Mouse (Mus musculus): ENCODE measurements around the gene Riox1. TPM values are rescaled to one million over a fixed set of nuclear protein-coding genes. Genes with fewer than 3 reads are reported as not detected.
"Not testable (repeated sequence)": the region's sequence is repeated elsewhere in the genome, so short reads cannot be mapped to it uniquely, and the experiment has no call there.

Riox1 gene
- polyA plus RNA-seq, 1 experiment, result 15.2 TPM

DNA sequence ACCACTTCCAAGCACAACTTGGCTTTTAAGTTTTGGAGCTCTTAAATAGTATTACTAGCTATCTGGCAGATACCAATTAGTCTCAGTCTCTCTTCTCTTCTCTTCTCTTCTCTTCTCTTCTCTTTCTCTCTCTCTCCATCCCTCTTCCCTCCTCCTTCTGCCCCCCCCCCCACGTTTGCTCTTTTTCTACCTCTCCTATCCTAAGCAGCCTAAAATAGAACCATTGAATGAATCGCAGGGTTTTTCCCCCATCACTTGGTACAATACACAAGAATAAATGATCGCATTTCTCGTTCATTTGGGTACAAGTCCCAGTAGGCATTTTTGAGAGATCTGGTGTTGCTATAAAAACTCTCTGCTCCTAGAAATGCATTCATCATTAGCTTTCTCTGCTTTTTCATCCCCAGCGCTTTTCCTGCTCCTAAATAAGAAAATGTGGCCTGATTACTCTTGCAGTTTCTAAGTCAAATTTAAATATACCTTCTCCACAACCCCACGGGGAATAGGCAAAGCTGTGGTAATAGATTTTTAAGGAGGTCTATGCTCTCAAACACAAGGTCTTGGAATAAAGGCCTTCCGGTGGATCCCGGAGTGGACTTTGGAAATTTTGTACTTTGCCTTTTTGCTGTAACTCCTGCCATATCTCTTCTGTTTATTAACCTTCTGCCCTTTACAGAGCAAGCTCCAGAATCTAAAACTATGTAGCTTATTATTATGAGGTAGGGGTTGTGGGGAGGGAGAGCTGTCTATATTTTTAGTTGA is 27.5 kb upstream of the Riox1 start:
- no peaks in the 10 kb centered on the region; the same call in 1 of the 2 replicates for H3K4me1 ChIP-seq (ENCODE audit: control insufficient read depth, insufficient read depth, low read length)
- TF ChIP-seq CTCF (IDR thresholded peaks at IDR 0.05; ENCODE audit: control insufficient read depth, insufficient read depth, low read length), result no peak
- no peak for TF ChIP-seq POLR2A (IDR thresholded peaks at IDR 0.05; ENCODE audit: borderline replicate concordance, control insufficient read depth, low read depth, low read length)
- H3K27ac ChIP-seq (ENCODE audit: control insufficient read depth, insufficient read depth, low read depth, low read length, poor library complexity), result no peak overlapping the region
- no peak overlapping the region for H3K4me3 ChIP-seq (replicated peaks; ENCODE audit: control insufficient read depth, low read depth, low read length)
- WGBS, result 63% methylated on average over 8 of the region's 8 CpGs

DNA sequence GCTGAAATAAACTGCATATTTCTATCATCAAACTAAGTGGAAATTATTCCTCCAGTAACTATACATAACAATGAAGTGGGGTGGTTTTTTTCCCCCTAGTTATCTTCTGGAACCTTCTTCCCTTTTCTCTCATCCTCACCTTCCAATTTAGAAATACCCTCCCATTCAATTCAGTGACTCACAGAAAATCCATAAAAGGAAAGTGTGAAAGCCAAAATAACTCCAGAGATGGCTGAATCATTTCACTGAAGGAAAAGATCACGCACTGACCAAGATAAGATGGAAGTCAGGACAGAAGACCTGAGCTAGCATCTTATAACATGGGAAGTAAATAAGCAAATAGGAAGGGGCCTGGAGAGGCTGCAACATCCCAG is 26.9 kb upstream of the Riox1 start:
- H3K4me3 ChIP-seq (replicated peaks; ENCODE audit: control insufficient read depth, low read depth, low read length), result no peak overlapping the region
- no peak overlapping the region for H3K27ac ChIP-seq (ENCODE audit: control insufficient read depth, insufficient read depth, low read depth, low read length, poor library complexity)
- no peaks in the 10 kb centered on the region; the same call in 1 of the 2 replicates for H3K4me1 ChIP-seq (ENCODE audit: control insufficient read depth, insufficient read depth, low read length)
- TF ChIP-seq POLR2A (IDR thresholded peaks at IDR 0.05; ENCODE audit: borderline replicate concordance, control insufficient read depth, low read depth, low read length) (no peak), CTCF (IDR thresholded peaks at IDR 0.05; ENCODE audit: control insufficient read depth, insufficient read depth, low read length) (no peak)
- 82% methylated on average over 1 of the region's 1 CpGs for WGBS

GRCm38 (mm10) chr12:83924332-83924731 is 26.1 kb upstream of the Riox1 start:
- 88% methylated on average over 3 of the region's 3 CpGs for WGBS
- no peak overlapping the region for H3K4me3 ChIP-seq (replicated peaks; ENCODE audit: control insufficient read depth, low read depth, low read length)
- no peak overlapping the region for H3K27ac ChIP-seq (ENCODE audit: control insufficient read depth, insufficient read depth, low read depth, low read length, poor library complexity)
- peaks cover 2% of the 10 kb centered on the region for H3K4me1 ChIP-seq (ENCODE audit: control insufficient read depth, insufficient read depth, low read length)
- TF ChIP-seq POLR2A (IDR thresholded peaks at IDR 0.05; ENCODE audit: borderline replicate concordance, control insufficient read depth, low read depth, low read length) (no peak), CTCF (IDR thresholded peaks at IDR 0.05; ENCODE audit: control insufficient read depth, insufficient read depth, low read length) (no peak)

GRCm38 (mm10) chr12:83925160-83925703 is 25.2 kb upstream of the Riox1 start:
- TF ChIP-seq CTCF (IDR thresholded peaks at IDR 0.05; ENCODE audit: control insufficient read depth, insufficient read depth, low read length) (no peak), POLR2A (IDR thresholded peaks at IDR 0.05; ENCODE audit: borderline replicate concordance, control insufficient read depth, low read depth, low read length) (no peak)
- Histone ChIP-seq H3K4me3 (replicated peaks; ENCODE audit: control insufficient read depth, low read depth, low read length) (no peak overlapping the region), H3K4me1 (ENCODE audit: control insufficient read depth, insufficient read depth, low read length) (peaks cover 2% of the 10 kb centered on the region), H3K27ac (ENCODE audit: control insufficient read depth, insufficient read depth, low read depth, low read length, poor library complexity) (no peak overlapping the region; the same call in 1 of the 2 replicates)
- WGBS, result 86% methylated on average over 7 of the region's 7 CpGs

DNA sequence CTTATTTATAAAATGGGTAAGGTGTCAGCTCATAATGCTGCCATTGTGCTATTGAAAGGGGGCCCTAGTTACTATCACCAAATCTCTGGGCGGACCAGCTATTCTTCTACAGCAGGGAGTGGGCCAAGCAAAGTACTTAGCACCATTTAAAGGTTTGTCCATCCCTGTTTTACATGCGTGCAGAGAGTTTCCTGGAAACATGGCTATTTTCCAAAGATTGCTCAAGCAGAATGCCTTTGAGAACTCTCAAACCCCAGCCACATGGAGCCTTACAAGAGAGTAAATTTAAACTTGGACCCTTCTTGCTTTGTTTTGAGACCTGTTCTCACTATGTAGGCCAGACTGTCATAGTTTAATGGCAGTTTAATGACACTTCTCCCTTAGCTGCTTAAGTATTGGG is 24.3 kb upstream of the Riox1 start:
- Histone ChIP-seq H3K27ac (ENCODE audit: control insufficient read depth, insufficient read depth, low read depth, low read length, poor library complexity) (no peak overlapping the region), H3K4me3 (replicated peaks; ENCODE audit: control insufficient read depth, low read depth, low read length) (no peak overlapping the region), H3K4me1 (ENCODE audit: control insufficient read depth, insufficient read depth, low read length) (peaks cover 2% of the 10 kb centered on the region)
- WGBS, result 76% methylated on average over 2 of the region's 2 CpGs
- TF ChIP-seq POLR2A (IDR thresholded peaks at IDR 0.05; ENCODE audit: borderline replicate concordance, control insufficient read depth, low read depth, low read length) (no peak), CTCF (IDR thresholded peaks at IDR 0.05; ENCODE audit: control insufficient read depth, insufficient read depth, low read length) (no peak)

- WGBS, result 13% methylated on average over 4 of the region's 4 CpGs
- H3K4me1 ChIP-seq (ENCODE audit: control insufficient read depth, insufficient read depth, low read length), result peaks cover 2% of the 10 kb centered on the region
- peak overlapping the region; percentile 62; the same call in 1 of the 2 replicates for H3K27ac ChIP-seq (ENCODE audit: control insufficient read depth, insufficient read depth, low read depth, low read length, poor library complexity)
- TF ChIP-seq CTCF (IDR thresholded peaks at IDR 0.05; ENCODE audit: control insufficient read depth, insufficient read depth, low read length), result no peak
- TF ChIP-seq POLR2A (IDR thresholded peaks at IDR 0.05; ENCODE audit: borderline replicate concordance, control insufficient read depth, low read depth, low read length), result no peak
- no peak overlapping the region for H3K4me3 ChIP-seq (replicated peaks; ENCODE audit: control insufficient read depth, low read depth, low read length)
These were observed 22.7 kb upstream of the Riox1 start for GRCm38 (mm10) chr12:83927747-83928146.

DNA sequence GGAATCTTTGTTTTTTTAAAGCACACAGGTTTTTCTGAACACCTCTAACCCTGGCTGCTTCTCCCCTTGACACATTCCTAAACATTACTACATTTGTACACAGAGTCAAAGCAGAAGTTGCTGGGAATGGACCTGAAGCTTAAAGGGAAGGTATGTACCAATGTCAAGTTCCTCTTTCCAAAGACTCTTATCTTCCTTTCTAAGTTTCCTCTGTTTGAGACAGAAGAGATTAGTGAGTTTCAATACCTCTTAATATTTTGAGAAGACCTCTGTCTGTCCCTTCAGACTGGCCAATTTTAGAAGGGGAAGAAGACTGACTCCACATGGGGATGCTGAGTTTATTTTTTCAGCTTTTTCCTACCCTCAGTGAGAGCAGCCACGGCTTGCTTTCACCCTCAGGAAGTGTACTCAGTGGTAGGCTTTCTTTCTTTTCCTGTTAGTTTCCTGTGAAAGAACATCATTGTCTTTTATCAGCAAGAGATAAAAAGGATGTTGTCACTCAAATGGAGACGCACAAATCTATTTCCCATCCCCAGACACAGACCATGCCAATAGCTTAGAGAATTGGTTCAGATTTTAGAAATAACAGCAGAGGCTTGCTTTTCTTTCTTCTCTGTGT is 21.1 kb upstream of the Riox1 start:
- H3K4me1 ChIP-seq (ENCODE audit: control insufficient read depth, insufficient read depth, low read length), result peaks cover 2% of the 10 kb centered on the region
- peak overlapping the region; percentile 64; the same call in 1 of the 2 replicates for H3K27ac ChIP-seq (ENCODE audit: control insufficient read depth, insufficient read depth, low read depth, low read length, poor library complexity)
- H3K4me3 ChIP-seq (replicated peaks; ENCODE audit: control insufficient read depth, low read depth, low read length), result no peak overlapping the region
- TF ChIP-seq POLR2A (IDR thresholded peaks at IDR 0.05; ENCODE audit: borderline replicate concordance, control insufficient read depth, low read depth, low read length), result no peak
- TF ChIP-seq CTCF (IDR thresholded peaks at IDR 0.05; ENCODE audit: control insufficient read depth, insufficient read depth, low read length), result no peak
- WGBS, result 0% methylated on average over 2 of the region's 2 CpGs

GRCm38 (mm10) chr12:83937600-83937999 is 12.8 kb upstream of the Riox1 start:
- H3K27ac ChIP-seq (ENCODE audit: control insufficient read depth, insufficient read depth, low read depth, low read length, poor library complexity), result no peak overlapping the region
- peaks cover 6% of the 10 kb centered on the region for H3K4me1 ChIP-seq (ENCODE audit: control insufficient read depth, insufficient read depth, low read length)
- no peak for TF ChIP-seq CTCF (IDR thresholded peaks at IDR 0.05; ENCODE audit: control insufficient read depth, insufficient read depth, low read length)
- TF ChIP-seq POLR2A (IDR thresholded peaks at IDR 0.05; ENCODE audit: borderline replicate concordance, control insufficient read depth, low read depth, low read length), result no peak
- H3K4me3 ChIP-seq (replicated peaks; ENCODE audit: control insufficient read depth, low read depth, low read length), result no peak overlapping the region
- WGBS, result 72% methylated on average over 10 of the region's 10 CpGs

DNA sequence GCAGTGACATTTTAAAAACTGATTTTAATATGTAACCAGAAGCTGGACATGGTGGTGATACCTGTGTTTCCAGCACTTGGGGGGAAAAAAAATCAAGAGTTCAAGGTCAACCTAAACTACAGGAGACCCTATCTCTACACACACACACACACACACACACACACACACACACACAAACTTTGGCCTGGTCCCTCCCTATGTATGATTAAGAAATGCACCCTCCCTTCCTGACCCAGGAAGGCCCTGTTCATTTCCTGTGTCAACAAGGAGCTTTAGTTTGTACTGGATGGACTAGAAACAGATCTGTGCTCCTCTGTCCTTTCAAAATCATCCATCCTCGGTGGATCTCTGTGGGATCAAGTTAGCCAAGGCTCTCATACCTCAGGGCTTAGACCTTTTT is 11.8 kb upstream of the Riox1 start:
- not testable (repeated sequence) for H3K27ac ChIP-seq (ENCODE audit: control insufficient read depth, insufficient read depth, low read depth, low read length, poor library complexity); H3K4me1 ChIP-seq (ENCODE audit: control insufficient read depth, insufficient read depth, low read length); H3K4me3 ChIP-seq (replicated peaks; ENCODE audit: control insufficient read depth, low read depth, low read length)
- 30% methylated on average over 1 of the region's 1 CpGs for WGBS
